Mouse (Mus musculus) liver, embryonic 16.5 days (tissue): ENCODE data around the gene Spata18. TPM values are rescaled to one million over a fixed set of nuclear protein-coding genes. Genes with fewer than 3 reads are reported as not detected.
A peak's percentile ranks its signal among the peaks of the same experiment; 100 is the strongest.

Experiments used
- ATAC-seq: fragments of 200-750 bp; cut with Nextera tagmentation; 2 replicates; pipeline ENCODE4 v1.8.0; 2017; ENCODE audit warnings: low read depth, mild to moderate bottlenecking, moderate number of reproducible peaks, moderate library complexity
- H3K27ac ChIP-seq: fragments of 300-500 bp; sonication (generic); 2 replicates; pipeline ENCODE4 v1.5.1; 2014; ENCODE audit warnings: mild to moderate bottlenecking, low read length
- H3K27me3 ChIP-seq: fragments of 300-500 bp; sonication (generic); 2 replicates; pipeline ENCODE4 v1.6.1; 2014; ENCODE audit warnings: low read depth, low read length, mixed read lengths; ENCODE audit not compliant: control insufficient read depth, insufficient read depth
- H3K36me3 ChIP-seq: fragments of 300-500 bp; sonication (generic); 2 replicates; pipeline ENCODE4 v1.6.1; 2014; ENCODE audit warnings: mild to moderate bottlenecking; ENCODE audit not compliant: control insufficient read depth, insufficient read depth
- H3K4me1 ChIP-seq: fragments of 300-500 bp; sonication (generic); 2 replicates; pipeline ENCODE4 v1.6.1; 2014; ENCODE audit warnings: low read depth, low read length, mixed read lengths; ENCODE audit not compliant: control insufficient read depth
- H3K4me2 ChIP-seq: fragments of 300-500 bp; sonication (generic); 2 replicates; pipeline ENCODE4 v1.6.1; 2014; ENCODE audit warnings: low read depth, low read length, mixed read lengths
- H3K4me3 ChIP-seq: fragments of 300-500 bp; sonication (generic); 2 replicates; pipeline ENCODE4 v1.5.1; 2014; ENCODE audit warnings: low read depth, mild to moderate bottlenecking, low read length
- H3K9ac ChIP-seq: fragments of 300-500 bp; sonication (generic); 2 replicates; pipeline ENCODE4 v1.6.1; 2014; ENCODE audit warnings: low read depth, low read length
- H3K9me3 ChIP-seq: fragments of 300-500 bp; sonication (generic); replicated peaks from 2 replicates; pipeline ENCODE4 v1.6.1; 2016; ENCODE audit warnings: low read length; ENCODE audit not compliant: control insufficient read depth
- WGBS: fragments of 180-500 bp; shearing (Covaris S2); extraction: QIAGEN DNeasy Blood & Tissue Kit; methylation state at CpG from one replicate; pipeline ENCODE4 v1.1.7; 2014; ENCODE audit not compliant: insufficient replicate concordance; 5-methylcytosine and 5-hydroxymethylcytosine counted together
- polyA plus RNA-seq: library from polyadenylated mRNA; unstranded; fragments of >200 nt; fragmentation: Nextera tagmentation; extraction: Ambion mirVana; gene quantifications from 2 replicates; pipeline ENCODE4 v1.2.1, GENCODE M21; 2015

The Spata18 gene
- polyA plus RNA-seq, 1 experiment from 2014 or later, result not detected

- H3K4me1 ChIP-seq, result no peaks in the 10 kb centered on the region
- no peaks in the 10 kb centered on the region for H3K27me3 ChIP-seq
- no peak overlapping the region for H3K9ac ChIP-seq
- no peak overlapping the region for H3K4me2 ChIP-seq
- no peak for ATAC-seq
- no peak overlapping the region for H3K4me3 ChIP-seq
- no peaks in the 10 kb centered on the region for H3K36me3 ChIP-seq
- WGBS, result 54% methylated on average over 6 of the region's 6 CpGs
- H3K9me3 ChIP-seq, result no peaks in the 10 kb centered on the region
- H3K27ac ChIP-seq, result no peak overlapping the region
These were observed 32.0 kb downstream of the Spata18 start for GRCm38 (mm10) chr5:73683221-73683620.

GRCm38 (mm10) chr5:73683706-73684409 is 32.7 kb downstream of the Spata18 start:
- Histone ChIP-seq H3K4me1 (no peaks in the 10 kb centered on the region), H3K4me3 (no peak overlapping the region), H3K36me3 (no peaks in the 10 kb centered on the region), H3K27me3 (no peaks in the 10 kb centered on the region), H3K9ac (no peak overlapping the region), H3K27ac (no peak overlapping the region), H3K4me2 (no peak overlapping the region), H3K9me3 (no peaks in the 10 kb centered on the region)
- ATAC-seq, result no peak
- WGBS, result 36% methylated on average over 9 of the region's 9 CpGs

- no peak overlapping the region for H3K27ac ChIP-seq
- H3K9ac ChIP-seq, result no peak overlapping the region
- no peak for ATAC-seq
- H3K4me1 ChIP-seq, result no peaks in the 10 kb centered on the region
- WGBS, result 34% methylated on average over 4 of the region's 4 CpGs
- no peak overlapping the region for H3K4me2 ChIP-seq
- no peak overlapping the region for H3K4me3 ChIP-seq
- H3K9me3 ChIP-seq, result no peaks in the 10 kb centered on the region
- no peaks in the 10 kb centered on the region for H3K36me3 ChIP-seq
- no peaks in the 10 kb centered on the region for H3K27me3 ChIP-seq
These were observed 35.0 kb downstream of the Spata18 start for GRCm38 (mm10) chr5:73686149-73686548.

- H3K27ac ChIP-seq, result no peak overlapping the region
- no peaks in the 10 kb centered on the region for H3K27me3 ChIP-seq
- no peak overlapping the region for H3K4me2 ChIP-seq
- no peaks in the 10 kb centered on the region for H3K36me3 ChIP-seq
- H3K4me3 ChIP-seq, result no peak overlapping the region
- H3K4me1 ChIP-seq, result no peaks in the 10 kb centered on the region
- ATAC-seq, result no peak
- no peaks in the 10 kb centered on the region for H3K9me3 ChIP-seq
- H3K9ac ChIP-seq, result no peak overlapping the region
- 61% methylated on average over 1 of the region's 1 CpGs for WGBS
These were observed 37.4 kb downstream of the Spata18 start for GRCm38 (mm10) chr5:73688576-73688975.

- ATAC-seq, result peak; percentile 84
- Histone ChIP-seq H3K9ac (no peak overlapping the region), H3K4me3 (no peak overlapping the region), H3K4me2 (no peak overlapping the region), H3K4me1 (no peaks in the 10 kb centered on the region), H3K27me3 (no peaks in the 10 kb centered on the region), H3K27ac (no peak overlapping the region), H3K9me3 (no peaks in the 10 kb centered on the region), H3K36me3 (no peaks in the 10 kb centered on the region)
- WGBS, result 51% methylated on average over 2 of the region's 2 CpGs
These were observed 39.0 kb downstream of the Spata18 start for GRCm38 (mm10) chr5:73690146-73690545.

GRCm38 (mm10) chr5:73691723-73692520 is 40.7 kb downstream of the Spata18 start:
- no peak overlapping the region for H3K27ac ChIP-seq
- WGBS, result 36% methylated on average over 15 of the region's 15 CpGs
- H3K9ac ChIP-seq, result no peak overlapping the region
- no peak for ATAC-seq
- no peaks in the 10 kb centered on the region for H3K36me3 ChIP-seq
- H3K4me3 ChIP-seq, result no peak overlapping the region
- H3K9me3 ChIP-seq, result no peaks in the 10 kb centered on the region
- H3K4me2 ChIP-seq, result no peak overlapping the region
- H3K4me1 ChIP-seq, result no peaks in the 10 kb centered on the region
- no peaks in the 10 kb centered on the region for H3K27me3 ChIP-seq

GRCm38 (mm10) chr5:73693778-73694177 is 42.6 kb downstream of the Spata18 start:
- H3K4me3 ChIP-seq, result no peak overlapping the region
- no peaks in the 10 kb centered on the region for H3K27me3 ChIP-seq
- H3K36me3 ChIP-seq, result no peaks in the 10 kb centered on the region
- 46% methylated on average over 1 of the region's 1 CpGs for whole genome bisulfite sequencing
- no peak overlapping the region for H3K9ac ChIP-seq
- no peaks in the 10 kb centered on the region for H3K4me1 ChIP-seq
- ATAC-seq, result no peak
- no peaks in the 10 kb centered on the region for H3K9me3 ChIP-seq
- H3K27ac ChIP-seq, result no peak overlapping the region
- no peak overlapping the region for H3K4me2 ChIP-seq

GRCm38 (mm10) chr5:73694254-73695015 is 43.3 kb downstream of the Spata18 start:
- Histone ChIP-seq H3K4me1 (no peaks in the 10 kb centered on the region), H3K9ac (no peak overlapping the region), H3K27me3 (no peaks in the 10 kb centered on the region), H3K27ac (no peak overlapping the region), H3K4me2 (no peak overlapping the region), H3K9me3 (no peaks in the 10 kb centered on the region), H3K4me3 (no peak overlapping the region), H3K36me3 (no peaks in the 10 kb centered on the region)
- no peak for ATAC-seq
- 55% methylated on average over 4 of the region's 4 CpGs for WGBS
